Mouse (Mus musculus): ENCODE measurements around the gene Tmem14c.
"Not testable (repeated sequence)": the region's sequence is repeated elsewhere in the genome, so short reads cannot be mapped to it uniquely, and the experiment has no call there.

DNA sequence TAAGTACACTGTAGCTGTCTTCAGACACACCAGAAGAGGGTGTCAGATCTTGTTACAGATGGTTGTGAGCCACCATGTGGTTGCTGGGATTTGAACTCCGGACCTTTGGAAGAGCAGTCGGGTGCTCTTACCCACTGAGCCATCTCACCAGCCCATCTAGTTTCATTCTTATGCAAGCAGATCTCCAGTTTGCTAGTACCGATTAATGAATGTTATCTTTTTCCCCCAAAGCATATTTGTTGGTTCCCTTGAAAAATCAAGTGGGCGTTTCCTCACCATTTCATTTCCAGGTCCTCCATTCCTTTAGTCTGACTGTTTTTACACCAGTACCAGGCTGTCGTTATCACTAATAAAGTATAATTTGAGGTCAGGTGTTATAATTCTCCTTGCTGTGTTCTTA, 17.6 kb upstream of the Tmem14c start:
- TF ChIP-seq CTCF (IDR thresholded peaks at IDR 0.05; ENCODE audit: borderline replicate concordance, insufficient read depth, low read length); POLR2A (IDR thresholded peaks at IDR 0.05; ENCODE audit: low read depth, low read length): not testable (repeated sequence)
